Mouse (Mus musculus): ENCODE data around the gene Trak1. TPM values are rescaled to one million over a fixed set of nuclear protein-coding genes. Genes with fewer than 3 reads are reported as not detected.
A peak's percentile ranks its signal among the peaks of the same experiment; 100 is the strongest.

Gene Trak1
- polyA plus RNA-seq, 1 experiment = 44.1 TPM

- Histone ChIP-seq H3K4me3 (ENCODE audit: low read depth, low read length) (0 out of 2 replicates have a peak overlapping the region, but pooled peaks have one; percentile 2), H3K4me1 (ENCODE audit: control insufficient read depth, insufficient read depth, low read length) (peaks cover 16% of the 10 kb centered on the region), H3K36me3 (ENCODE audit: control insufficient read depth, insufficient read depth, low read length, poor library complexity, severe bottlenecking) (no peaks in the 10 kb centered on the region), H3K27ac (ENCODE audit: insufficient read depth, low read length) (peak overlapping the region; percentile 93), H3K9me3 (replicated peaks; ENCODE audit: control insufficient read depth, insufficient read depth, low read length, poor library complexity, severe bottlenecking) (no peaks in the 10 kb centered on the region), H3K27me3 (ENCODE audit: control insufficient read depth, insufficient read depth, low read length, poor library complexity, severe bottlenecking) (no peaks in the 10 kb centered on the region), H3K9ac (ENCODE audit: low read depth, poor library complexity, severe bottlenecking) (no peak overlapping the region)
- TF ChIP-seq EP300 (IDR thresholded peaks at IDR 0.05; ENCODE audit: insufficient read depth, low read depth, low read length) = peak; percentile 94
- no peak for TF ChIP-seq POLR2A (IDR thresholded peaks at IDR 0.05; ENCODE audit: insufficient read depth, low read length)
- no peak for TF ChIP-seq CTCF (IDR thresholded peaks at IDR 0.05; ENCODE audit: low read depth, low read length)
Observed at GRCm38 (mm10) chr9:121337216-121337937, 40.1 kb downstream of the Trak1 start.

GRCm38 (mm10) chr9:121337938-121338289 lies 40.6 kb downstream of the Trak1 start:
- Histone ChIP-seq H3K9ac (ENCODE audit: low read depth, poor library complexity, severe bottlenecking) (no peak overlapping the region), H3K9me3 (replicated peaks; ENCODE audit: control insufficient read depth, insufficient read depth, low read length, poor library complexity, severe bottlenecking) (no peaks in the 10 kb centered on the region), H3K4me3 (ENCODE audit: low read depth, low read length) (no peak overlapping the region), H3K36me3 (ENCODE audit: control insufficient read depth, insufficient read depth, low read length, poor library complexity, severe bottlenecking) (no peaks in the 10 kb centered on the region), H3K4me1 (ENCODE audit: control insufficient read depth, insufficient read depth, low read length) (peaks cover 16% of the 10 kb centered on the region), H3K27me3 (ENCODE audit: control insufficient read depth, insufficient read depth, low read length, poor library complexity, severe bottlenecking) (no peaks in the 10 kb centered on the region), H3K27ac (ENCODE audit: insufficient read depth, low read length) (peak overlapping the region; percentile 93)
- TF ChIP-seq CTCF (IDR thresholded peaks at IDR 0.05; ENCODE audit: low read depth, low read length) (no peak), EP300 (IDR thresholded peaks at IDR 0.05; ENCODE audit: insufficient read depth, low read depth, low read length) (no peak)

- H3K27me3 ChIP-seq (ENCODE audit: control insufficient read depth, insufficient read depth, low read length, poor library complexity, severe bottlenecking) = no peaks in the 10 kb centered on the region
- H3K4me3 ChIP-seq (ENCODE audit: low read depth, low read length) = no peak overlapping the region
- no peaks in the 10 kb centered on the region for H3K36me3 ChIP-seq (ENCODE audit: control insufficient read depth, insufficient read depth, low read length, poor library complexity, severe bottlenecking)
- H3K4me1 ChIP-seq (ENCODE audit: control insufficient read depth, insufficient read depth, low read length) = peaks cover 19% of the 10 kb centered on the region
- no peaks in the 10 kb centered on the region for H3K9me3 ChIP-seq (replicated peaks; ENCODE audit: control insufficient read depth, insufficient read depth, low read length, poor library complexity, severe bottlenecking)
- H3K9ac ChIP-seq (ENCODE audit: low read depth, poor library complexity, severe bottlenecking) = no peak overlapping the region
- H3K27ac ChIP-seq (ENCODE audit: insufficient read depth, low read length) = peak overlapping the region; percentile 55
- TF ChIP-seq POLR2A (IDR thresholded peaks at IDR 0.05; ENCODE audit: insufficient read depth, low read length) (no peak), CTCF (IDR thresholded peaks at IDR 0.05; ENCODE audit: low read depth, low read length) (no peak), EP300 (IDR thresholded peaks at IDR 0.05; ENCODE audit: insufficient read depth, low read depth, low read length) (no peak)
Observed at GRCm38 (mm10) chr9:121341832-121342231, 44.5 kb downstream of the Trak1 start.

GRCm38 (mm10) chr9:121342510-121343110 lies 45.3 kb downstream of the Trak1 start:
- Histone ChIP-seq H3K27ac (ENCODE audit: insufficient read depth, low read length) (peak overlapping the region; percentile 94), H3K4me1 (ENCODE audit: control insufficient read depth, insufficient read depth, low read length) (peaks cover 17% of the 10 kb centered on the region)

GRCm38 (mm10) chr9:121343122-121343876 lies 46.0 kb downstream of the Trak1 start:
- Histone ChIP-seq H3K9me3 (replicated peaks; ENCODE audit: control insufficient read depth, insufficient read depth, low read length, poor library complexity, severe bottlenecking) (no peaks in the 10 kb centered on the region), H3K9ac (ENCODE audit: low read depth, poor library complexity, severe bottlenecking) (no peak overlapping the region), H3K4me1 (ENCODE audit: control insufficient read depth, insufficient read depth, low read length) (peaks cover 13% of the 10 kb centered on the region), H3K27me3 (ENCODE audit: control insufficient read depth, insufficient read depth, low read length, poor library complexity, severe bottlenecking) (no peaks in the 10 kb centered on the region), H3K4me3 (ENCODE audit: low read depth, low read length) (no peak overlapping the region), H3K36me3 (ENCODE audit: control insufficient read depth, insufficient read depth, low read length, poor library complexity, severe bottlenecking) (no peaks in the 10 kb centered on the region), H3K27ac (ENCODE audit: insufficient read depth, low read length) (peak overlapping the region; percentile 94)
- peak; percentile 72 for TF ChIP-seq CTCF (IDR thresholded peaks at IDR 0.05; ENCODE audit: low read depth, low read length)
- TF ChIP-seq EP300 (IDR thresholded peaks at IDR 0.05; ENCODE audit: insufficient read depth, low read depth, low read length) = peak; percentile 71; the same call in 1 of the 2 replicates
- TF ChIP-seq POLR2A (IDR thresholded peaks at IDR 0.05; ENCODE audit: insufficient read depth, low read length) = no peak

More at GRCm38 (mm10) chr9:121342510-121343110, 45.3 kb downstream of the Trak1 start:
- Histone ChIP-seq H3K4me3 (ENCODE audit: low read depth, low read length) (no peak overlapping the region), H3K27me3 (ENCODE audit: control insufficient read depth, insufficient read depth, low read length, poor library complexity, severe bottlenecking) (no peaks in the 10 kb centered on the region), H3K36me3 (ENCODE audit: control insufficient read depth, insufficient read depth, low read length, poor library complexity, severe bottlenecking) (no peaks in the 10 kb centered on the region), H3K9me3 (replicated peaks; ENCODE audit: control insufficient read depth, insufficient read depth, low read length, poor library complexity, severe bottlenecking) (no peaks in the 10 kb centered on the region), H3K9ac (ENCODE audit: low read depth, poor library complexity, severe bottlenecking) (no peak overlapping the region)
- no peak for TF ChIP-seq CTCF (IDR thresholded peaks at IDR 0.05; ENCODE audit: low read depth, low read length)
- TF ChIP-seq EP300 (IDR thresholded peaks at IDR 0.05; ENCODE audit: insufficient read depth, low read depth, low read length) = peak; percentile 85
- no peak for TF ChIP-seq POLR2A (IDR thresholded peaks at IDR 0.05; ENCODE audit: insufficient read depth, low read length)

Data from ES-Bruce4 (cell line).